Mouse (Mus musculus) intestine, postnatal 0 days (tissue): ENCODE results near the gene Nfatc3. TPM values are rescaled to one million over a fixed set of nuclear protein-coding genes. Genes with fewer than 3 reads are reported as not detected.

ENCODE experiments used
- ATAC-seq: fragments of 200-750 bp; cut with Nextera tagmentation; 2 replicates; pipeline ENCODE4 v1.8.0; 2017; ENCODE audit warnings: mild to moderate bottlenecking, moderate TSS enrichment, moderate library complexity
- H3K27ac ChIP-seq: fragments of 300-500 bp; sonication (generic); 2 replicates; pipeline ENCODE4 v1.5.1; 2014; ENCODE audit warnings: mild to moderate bottlenecking, low read depth, low read length, moderate library complexity
- H3K27me3 ChIP-seq: fragments of 300-500 bp; sonication (generic); replicated peaks from 2 replicates; pipeline ENCODE4 v1.6.1; 2014; ENCODE audit warnings: low read length, mixed read lengths; ENCODE audit not compliant: control insufficient read depth, insufficient read depth
- H3K36me3 ChIP-seq: fragments of 300-500 bp; sonication (generic); 2 replicates; pipeline ENCODE4 v1.6.1; 2014; ENCODE audit warnings: mild to moderate bottlenecking, moderate library complexity; ENCODE audit not compliant: control insufficient read depth, insufficient read depth
- H3K4me1 ChIP-seq: fragments of 300-500 bp; sonication (generic); replicated peaks from 2 replicates; pipeline ENCODE4 v1.6.1; 2014; ENCODE audit warnings: antibody characterized with exemption, low read length, mixed read lengths; ENCODE audit not compliant: control insufficient read depth, insufficient read depth
- H3K4me2 ChIP-seq: fragments of 300-500 bp; sonication (generic); replicated peaks from 2 replicates; pipeline ENCODE4 v1.6.1; 2014; ENCODE audit warnings: low read depth, mild to moderate bottlenecking, moderate library complexity
- H3K4me3 ChIP-seq: fragments of 300-500 bp; sonication (generic); 2 replicates; pipeline ENCODE4 v1.5.1; 2014; ENCODE audit warnings: low read depth, low read length
- H3K9ac ChIP-seq: fragments of 300-500 bp; sonication (generic); 2 replicates; pipeline ENCODE4 v1.6.1; 2014; ENCODE audit warnings: mild to moderate bottlenecking, low read depth, low read length
- H3K9me3 ChIP-seq: fragments of 300-500 bp; sonication (generic); 2 replicates; pipeline ENCODE4 v1.6.1; 2016; ENCODE audit warnings: mixed run types; ENCODE audit not compliant: control insufficient read depth
- CTCF ChIP-seq: sonication (generic); IDR thresholded peaks from 2 replicates; pipeline ENCODE4 v1.5.1; 2016; ENCODE audit warnings: low read depth, mild to moderate bottlenecking, control low read depth, antibody characterized with exemption, moderate library complexity
- WGBS: fragments of 180-500 bp; shearing (Covaris S2); extraction: QIAGEN DNeasy Blood & Tissue Kit; methylation state at CpG from one replicate; pipeline ENCODE4 v1.1.7; 2014; 5-methylcytosine and 5-hydroxymethylcytosine counted together
- polyA plus RNA-seq: library from polyadenylated mRNA; unstranded; fragments of >200 nt; fragmentation: Nextera tagmentation; extraction: Ambion mirVana; gene quantifications from 2 replicates; pipeline ENCODE4 v1.2.1, GENCODE M21; 2015

The Nfatc3 gene
- polyA plus RNA-seq, 1 experiment from 2014 or later = 3.1 TPM

GRCm38 (mm10) chr8:106018039-106018438, 40.6 kb upstream of the Nfatc3 start:
- no peak for TF ChIP-seq CTCF
- H3K27ac ChIP-seq = no peak overlapping the region
- no peaks in the 10 kb centered on the region for H3K9me3 ChIP-seq
- no peak for ATAC-seq
- H3K4me3 ChIP-seq = no peak overlapping the region
- H3K9ac ChIP-seq = no peak overlapping the region
- no peak overlapping the region for H3K4me2 ChIP-seq
- no peaks in the 10 kb centered on the region for H3K4me1 ChIP-seq
- H3K27me3 ChIP-seq = no peaks in the 10 kb centered on the region
- H3K36me3 ChIP-seq = peaks cover 6% of the 10 kb centered on the region; the same call in 1 of the 2 replicates
- WGBS = 87% methylated on average over 3 of the region's 3 CpGs

GRCm38 (mm10) chr8:106022483-106022882, 36.2 kb upstream of the Nfatc3 start:
- H3K9ac ChIP-seq = no peak overlapping the region
- TF ChIP-seq CTCF = peak; percentile 97
- no peak for ATAC-seq

GRCm38 (mm10) chr8:106038721-106039120, 19.9 kb upstream of the Nfatc3 start:
- no peaks in the 10 kb centered on the region for H3K9me3 ChIP-seq
- 90% methylated on average over 10 of the region's 10 CpGs for WGBS

More at GRCm38 (mm10) chr8:106022483-106022882, 36.2 kb upstream of the Nfatc3 start:
- no peaks in the 10 kb centered on the region for H3K36me3 ChIP-seq
- no peaks in the 10 kb centered on the region for H3K4me1 ChIP-seq
- no peak overlapping the region for H3K27ac ChIP-seq
- H3K4me2 ChIP-seq = no peak overlapping the region
- H3K4me3 ChIP-seq = no peak overlapping the region
- no peaks in the 10 kb centered on the region for H3K27me3 ChIP-seq
- no peaks in the 10 kb centered on the region for H3K9me3 ChIP-seq

GRCm38 (mm10) chr8:106039605-106040004, 19.0 kb upstream of the Nfatc3 start:
- 71% methylated on average over 4 of the region's 4 CpGs for WGBS
- no peaks in the 10 kb centered on the region for H3K36me3 ChIP-seq
- H3K9ac ChIP-seq = no peak overlapping the region
- no peak overlapping the region for H3K4me2 ChIP-seq
- 0 out of 2 replicates have a peak, but pooled peaks cover 4% of the 10 kb centered on the region for H3K4me1 ChIP-seq
- no peak overlapping the region for H3K4me3 ChIP-seq
- no peaks in the 10 kb centered on the region for H3K27me3 ChIP-seq
- TF ChIP-seq CTCF = no peak
- no peak for ATAC-seq
- no peak overlapping the region for H3K27ac ChIP-seq
- H3K9me3 ChIP-seq = no peaks in the 10 kb centered on the region

More at GRCm38 (mm10) chr8:106038721-106039120, 19.9 kb upstream of the Nfatc3 start:
- no peak for TF ChIP-seq CTCF
- no peak overlapping the region for H3K4me2 ChIP-seq
- no peak overlapping the region for H3K4me3 ChIP-seq
- no peak overlapping the region for H3K27ac ChIP-seq
- H3K36me3 ChIP-seq = no peaks in the 10 kb centered on the region
- H3K4me1 ChIP-seq = no peaks in the 10 kb centered on the region
- H3K9ac ChIP-seq = no peak overlapping the region
- H3K27me3 ChIP-seq = no peaks in the 10 kb centered on the region
- no peak for ATAC-seq

- no peak overlapping the region for H3K27ac ChIP-seq
- H3K9ac ChIP-seq = no peak overlapping the region
- no peak for ATAC-seq
Observed at GRCm38 (mm10) chr8:106040218-106040617, 18.4 kb upstream of the Nfatc3 start.

GRCm38 (mm10) chr8:106043055-106043454, 15.6 kb upstream of the Nfatc3 start:
- WGBS = 78% methylated on average over 2 of the region's 2 CpGs
- Histone ChIP-seq H3K27me3 (no peaks in the 10 kb centered on the region), H3K4me1 (0 out of 2 replicates have a peak, but pooled peaks cover 4% of the 10 kb centered on the region), H3K9ac (no peak overlapping the region), H3K4me3 (no peak overlapping the region), H3K36me3 (peaks cover 3% of the 10 kb centered on the region; the same call in 1 of the 2 replicates), H3K4me2 (no peak overlapping the region), H3K9me3 (no peaks in the 10 kb centered on the region), H3K27ac (no peak overlapping the region)
- ATAC-seq = no peak
- TF ChIP-seq CTCF = no peak

More at GRCm38 (mm10) chr8:106040218-106040617, 18.4 kb upstream of the Nfatc3 start:
- Histone ChIP-seq H3K27me3 (no peaks in the 10 kb centered on the region), H3K4me3 (no peak overlapping the region), H3K36me3 (no peaks in the 10 kb centered on the region), H3K9me3 (no peaks in the 10 kb centered on the region), H3K4me2 (no peak overlapping the region), H3K4me1 (0 out of 2 replicates have a peak, but pooled peaks cover 4% of the 10 kb centered on the region)
- WGBS = 30% methylated on average over 4 of the region's 4 CpGs
- peak; percentile 39 for TF ChIP-seq CTCF
